9 mouse cellular contexts compared by ENCODE assay signal in genomic region chr2:165886857-165887628, GRCm38 (mm10). TPM values are rescaled to one million over a fixed set of nuclear protein-coding genes. Genes with fewer than 3 reads are reported as not detected.
DNase-seq lines count a peak whose midpoint lies in the region; ATAC-seq and TF ChIP-seq lines count a peak whose summit lies in the region.
"Had no signal": no experiment of that assay in that cellular context is flagged by ENCODE, and none has a peak within 500 bp of the region (broad histone marks: within the 10 kb centered on the region; RNA-seq: fewer than 3 reads in every experiment).

No protein-coding gene starts in this region.

- ATAC-seq in heart, embryonic 13.5 days (ENCODE audit: extremely low read depth, insufficient number of reproducible peaks, low FRiP score, low TSS enrichment) = no peak
- ATAC-seq in neural tube, embryonic 12.5 days (ENCODE audit: low FRiP score, low read depth) = no peak

- DNase-seq in heart, adult 2 months = peak; percentile 47 to 65
- DNase-seq in heart, postnatal 14 days = no peak
- peak; percentile 12 for DNase-seq in c-Kit-negative CD71-positive TER-119-positive erythroid progenitor cells, embryonic 14.5 days (ENCODE audit: low read depth, low spot score)
- peak; percentile 80 for DNase-seq in kidney, postnatal 14 days
- no peak for DNase-seq in thymus, postnatal 0 days (ENCODE audit: low spot score)
- DNase-seq in thymus, postnatal 36 days = no peak

- H3K4me1 ChIP-seq in heart, adult 2 months (ENCODE audit: control insufficient read depth, insufficient read depth, low read length) = peaks cover 54% of the 10 kb centered on the region
- H3K4me1 ChIP-seq in heart, embryonic 13.5 days = peaks cover 87% of the 10 kb centered on the region
- H3K4me1 ChIP-seq in neural tube, embryonic 12.5 days = peaks cover 80% of the 10 kb centered on the region

- no peaks in the 10 kb centered on the region for H3K9me3 ChIP-seq in heart, embryonic 13.5 days
- no peaks in the 10 kb centered on the region for H3K9me3 ChIP-seq in neural tube, embryonic 12.5 days

- no peaks in the 10 kb centered on the region for H3K79me2 ChIP-seq in heart, adult 2 months (replicated peaks; ENCODE audit: control insufficient read depth, insufficient read depth, low read length)

- TF ChIP-seq POLR2A in heart, adult 2 months (IDR thresholded peaks at IDR 0.05; ENCODE audit: insufficient read depth, low read depth, low read length) = 0 out of 2 replicates have a peak, but pooled peaks have one; percentile 17

- H3K27ac ChIP-seq in heart, adult 2 months = peak overlapping the region; percentile 97
- peak overlapping the region; percentile 100 for H3K27ac ChIP-seq in heart, embryonic 13.5 days (replicated peaks)
- peak overlapping the region; percentile 100 for H3K27ac ChIP-seq in neural tube, embryonic 12.5 days

- no peak overlapping the region for H3K4me3 ChIP-seq in heart, adult 2 months
- H3K4me3 ChIP-seq in heart, embryonic 13.5 days = peak overlapping the region; percentile 9; the same call in 1 of the 2 replicates
- H3K4me3 ChIP-seq in neural tube, embryonic 12.5 days = no peak overlapping the region

- peaks cover 13% of the 10 kb centered on the region for H3K36me3 ChIP-seq in heart, adult 2 months (ENCODE audit: control insufficient read depth, insufficient read depth, low read length)
- no peaks in the 10 kb centered on the region for H3K36me3 ChIP-seq in heart, embryonic 13.5 days
- no peaks in the 10 kb centered on the region for H3K36me3 ChIP-seq in neural tube, embryonic 12.5 days

- no peak for TF ChIP-seq CTCF in heart, adult 2 months (IDR thresholded peaks at IDR 0.05)

- peak overlapping the region; percentile 47 for H3K9ac ChIP-seq in heart, adult 2 months (ENCODE audit: low read depth, low read length)
- peak overlapping the region; percentile 82 for H3K9ac ChIP-seq in heart, embryonic 13.5 days
- peak overlapping the region; percentile 41 for H3K9ac ChIP-seq in neural tube, embryonic 12.5 days

- no peaks in the 10 kb centered on the region for H3K27me3 ChIP-seq in heart, adult 2 months (ENCODE audit: control insufficient read depth, insufficient read depth, low read length)
- H3K27me3 ChIP-seq in heart, embryonic 13.5 days (replicated peaks) = no peaks in the 10 kb centered on the region
- H3K27me3 ChIP-seq in neural tube, embryonic 12.5 days (replicated peaks) = no peaks in the 10 kb centered on the region
- H3K27me3 ChIP-seq: Patski had no signal

- intact Hi-C loops in heart, adult 2 months (cut with DNase I) = no loop called here
- intact Hi-C loops in heart, postnatal 14 days (cut with DNase I) = no loop called here

- H3K4me2 ChIP-seq in heart, embryonic 13.5 days = peak overlapping the region; percentile 76
- peak overlapping the region; percentile 43 for H3K4me2 ChIP-seq in neural tube, embryonic 12.5 days (replicated peaks)

- no peak for TF ChIP-seq EP300 in heart, adult 2 months (IDR thresholded peaks at IDR 0.05; ENCODE audit: insufficient read depth, low read depth, low read length)

- WGBS in heart, adult 2 months = 21% methylated on average over 25 of the region's 25 CpGs
- 4% methylated on average over 25 of the region's 25 CpGs for WGBS in heart, embryonic 13.5 days
- 4% methylated on average over 25 of the region's 25 CpGs for WGBS in neural tube, embryonic 12.5 days

RNA-seq across cellular contexts. Expression of gene Zmynd8, which starts 11.8 kb away (rescaled TPM):
- 10 to 100 TPM; 44.4 to 47.2 TPM for total RNA-seq in heart, adult 2 months (2021)
- 20.4 and 31.2 TPM in 2 replicates for polyA plus RNA-seq in heart, adult 2 months (2012; rRNA removed)
- total RNA-seq in heart, postnatal 14 days (2021) = 10 to 100 TPM; 52.0 to 52.5 TPM
- 41.5 and 42.4 TPM in 2 replicates for polyA plus RNA-seq in heart, embryonic 13.5 days (2015; fragmentation: Nextera tagmentation; extraction: Ambion mirVana)
- polyA plus RNA-seq in neural tube, embryonic 12.5 days (2016; fragmentation: Nextera tagmentation; extraction: Ambion mirVana) = 68.7 and 81.4 TPM in 2 replicates
- polyA plus RNA-seq in thymus, postnatal 0 days (2015; fragmentation: Nextera tagmentation; extraction: Ambion mirVana) = 38.8 and 46.7 TPM in 2 replicates

Comparison
In these comparisons a context has a peak if more than half of its experiments do, and no peak if none do; other contexts are left out.
1. DNase-seq: peak in heart, adult 2 months (2 of 2), c-Kit-negative CD71-positive TER-119-positive erythroid progenitor cells, embryonic 14.5 days (single experiment) and kidney, postnatal 14 days (single experiment); none in heart, postnatal 14 days (0 of 2), thymus, postnatal 0 days (single experiment) and thymus, postnatal 36 days (0 of 2).
2. Peak in every context shown above with its lines, with median percentiles within 50 percentile points of each other: H3K27ac ChIP-seq and H3K9ac ChIP-seq.